Mouse (Mus musculus) CH12F3 (cell line): ENCODE measurements at regions not wholly inside any gene's neighbourhood (a gene's known extent, or its start where the extent isn't known, plus 50 kb on each side); places are given as distances from the start of the nearest gene placed in this dataset.
"Not testable (repeated sequence)": the region's sequence is repeated elsewhere in the genome, so short reads cannot be mapped to it uniquely, and the experiment has no call there.

ENCODE experiments used
- in situ Hi-C: fragments of 300-500 bp; cut with MboI; formaldehyde crosslinking; loops from 2 replicates; pipeline ENCODE4 v1.14.3; 2020; ENCODE audit warnings: low sequenced_read_pairs

DNA sequence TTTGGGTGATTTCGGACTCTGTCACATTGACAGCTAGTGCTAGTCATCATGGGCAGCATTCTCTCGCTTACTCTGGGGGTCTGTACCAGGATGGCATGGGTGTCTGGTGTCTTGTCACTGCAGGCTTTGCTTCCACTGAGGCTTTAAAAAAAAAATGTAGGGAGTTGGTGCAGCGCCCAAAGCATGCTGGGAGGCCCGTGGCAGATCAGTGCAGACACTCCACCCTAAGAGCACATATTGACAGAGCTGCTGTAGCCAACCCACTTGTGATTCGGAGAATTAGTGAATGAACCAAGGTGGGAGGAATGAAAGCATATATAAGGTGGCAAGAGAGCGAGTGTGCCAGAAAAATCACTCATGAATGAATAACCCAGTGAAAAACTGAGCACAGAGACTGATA is 436.8 kb downstream of the Ptpru start:
- in situ Hi-C loops, result no loop called here

DNA sequence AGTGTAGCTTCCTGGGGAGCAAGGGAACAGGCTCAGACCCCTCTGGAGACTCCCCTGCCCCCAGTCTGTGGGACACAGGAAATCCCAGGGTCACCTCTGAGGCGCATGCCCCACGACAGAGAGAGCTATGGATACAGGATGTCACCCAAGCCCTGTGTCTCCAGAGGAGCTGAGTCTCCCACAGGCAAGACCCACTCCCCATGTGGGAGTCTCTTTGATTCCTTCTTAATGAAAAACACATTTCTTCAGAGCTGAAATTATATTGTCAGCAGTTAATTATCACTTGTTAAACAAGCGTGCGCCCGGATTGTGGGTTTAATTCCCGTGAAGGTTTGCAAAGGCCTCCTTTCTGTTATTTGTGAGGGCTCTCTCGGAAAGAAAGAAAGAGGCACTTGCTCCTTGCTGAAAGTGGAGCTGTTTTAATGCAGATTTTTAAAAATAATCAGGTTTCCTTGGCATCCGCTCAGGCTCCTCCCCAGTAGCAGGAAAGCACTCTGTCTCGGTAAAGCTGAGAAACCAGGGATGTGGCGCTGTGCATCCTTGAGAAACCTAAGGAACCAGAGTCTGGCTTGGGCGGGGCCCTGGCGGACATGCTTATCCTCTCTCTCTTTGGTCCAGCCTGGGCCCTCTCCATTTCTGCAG is 432.6 kb downstream of the Ptpru start:
- in situ Hi-C loops, result no loop called here

DNA sequence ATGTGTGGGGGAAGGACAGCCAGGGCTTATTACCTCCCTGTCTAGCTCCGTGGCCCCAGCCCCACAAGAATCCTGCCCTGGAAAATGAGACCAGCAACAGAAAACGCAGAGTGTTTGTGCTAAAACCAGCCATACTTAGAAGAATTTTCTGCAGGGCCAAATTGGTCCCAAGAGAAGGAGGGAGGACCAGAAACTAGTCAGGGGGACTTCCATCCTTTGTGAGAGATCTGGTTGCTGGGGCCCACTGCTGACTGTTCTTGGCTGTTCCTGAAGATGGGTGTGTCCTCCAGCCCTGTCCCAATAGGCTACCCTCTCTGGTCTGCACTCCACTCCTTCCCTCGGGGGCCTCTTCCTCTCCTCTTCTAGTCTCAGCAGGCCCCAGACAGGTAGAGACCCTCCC is 430.6 kb downstream of the Ptpru start:
- in situ Hi-C loops, result no loop called here

DNA sequence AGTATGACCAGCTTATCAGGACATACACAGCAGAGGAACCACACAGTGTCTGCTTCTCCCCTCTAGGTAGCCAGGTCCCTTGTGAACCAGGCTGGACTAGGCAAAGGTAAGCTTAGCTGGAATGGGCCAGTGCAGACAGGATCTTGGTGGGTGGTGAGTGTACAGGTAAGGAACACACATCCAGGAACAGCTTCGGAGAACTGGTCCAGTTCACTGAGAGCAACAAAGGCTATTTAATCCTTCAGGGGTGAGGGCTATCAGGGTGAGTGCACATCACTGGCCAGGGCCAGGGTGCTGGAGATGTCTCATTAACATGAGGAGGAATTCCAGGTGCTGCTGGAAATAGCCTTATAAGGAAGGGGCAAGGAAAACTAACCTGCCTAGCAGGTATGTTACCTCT is 429.4 kb downstream of the Ptpru start:
- in situ Hi-C loops, result no loop called here

DNA sequence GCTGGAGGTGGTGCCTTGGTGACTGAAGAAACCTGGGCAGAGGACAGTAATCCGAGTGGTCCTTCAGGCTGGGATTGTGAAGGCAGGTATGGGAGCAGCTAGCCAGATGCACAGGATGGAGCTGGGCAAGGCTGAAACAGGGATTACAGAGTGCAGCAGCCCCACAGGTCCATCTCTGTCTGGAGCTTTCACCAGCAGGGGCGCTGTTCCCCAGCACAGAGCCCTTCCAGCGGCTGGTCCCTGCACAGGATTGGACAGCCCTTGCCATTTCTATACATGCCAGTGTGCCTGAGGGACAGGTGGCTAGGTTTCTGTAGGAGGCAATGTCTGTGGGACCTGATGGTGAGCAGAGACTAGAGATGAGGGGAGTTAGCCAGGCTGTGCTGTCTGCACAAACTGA is 428.3 kb downstream of the Ptpru start:
- in situ Hi-C loops, result no loop called here

DNA sequence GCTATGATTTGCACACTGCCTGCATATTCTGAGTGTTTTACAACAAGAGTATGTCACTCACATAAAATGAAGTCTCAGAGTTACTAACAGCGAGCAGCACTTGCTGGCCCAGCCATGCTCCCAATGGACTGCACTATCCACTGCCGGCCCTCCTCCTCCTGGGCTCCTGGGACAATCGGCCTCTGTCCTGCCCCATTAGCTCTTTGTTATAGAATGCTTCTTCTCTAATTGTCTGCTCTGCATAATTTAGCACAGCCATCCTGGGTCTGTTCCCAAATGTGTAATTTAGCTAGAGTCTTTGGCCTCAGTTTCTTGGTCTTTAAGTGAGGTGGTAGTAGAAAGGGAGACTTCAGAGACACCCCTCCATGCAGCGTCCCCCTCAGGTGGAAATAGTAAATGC is 426.2 kb downstream of the Ptpru start:
- in situ Hi-C loops, result no loop called here

DNA sequence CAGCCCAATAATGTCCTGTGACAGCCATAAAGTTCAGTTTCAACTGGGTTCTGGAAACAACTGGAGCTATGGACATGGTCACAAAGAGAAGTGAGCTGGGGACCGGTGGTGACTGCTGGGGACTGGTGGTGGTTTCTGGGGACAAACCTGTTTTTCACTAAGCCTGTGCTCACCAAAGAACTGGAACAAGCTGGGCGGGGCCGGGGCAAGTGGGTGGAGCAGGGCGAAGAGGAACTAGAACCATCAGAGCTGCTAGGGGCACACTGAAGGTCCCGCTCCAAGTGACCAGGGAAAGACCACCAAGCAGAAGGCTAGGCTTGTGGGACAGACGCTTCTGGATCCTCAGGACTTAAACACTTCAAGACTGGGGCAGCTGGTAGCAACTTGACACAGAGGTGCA is 424.7 kb downstream of the Ptpru start:
- in situ Hi-C loops, result no loop called here

DNA sequence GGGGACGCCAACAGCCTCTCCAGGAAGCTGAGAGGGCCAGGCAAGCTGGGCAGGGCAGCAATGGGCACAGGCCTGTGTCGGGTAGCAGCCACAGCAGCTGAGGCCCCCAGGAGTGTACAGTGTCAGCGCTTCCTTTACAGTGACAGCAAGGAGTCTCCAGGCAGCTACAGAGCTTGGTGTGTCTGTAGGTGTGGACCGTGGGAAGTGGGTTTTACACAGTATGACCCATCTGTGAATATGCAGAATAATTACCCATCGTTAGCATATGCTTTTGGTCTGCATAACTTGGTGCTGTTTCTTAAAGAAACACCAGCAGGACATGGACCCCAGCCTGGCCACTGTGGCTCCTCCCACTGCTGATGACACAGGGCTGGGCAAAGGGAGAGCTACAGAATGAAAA is 422.6 kb downstream of the Ptpru start:
- in situ Hi-C loops, result no loop called here

DNA sequence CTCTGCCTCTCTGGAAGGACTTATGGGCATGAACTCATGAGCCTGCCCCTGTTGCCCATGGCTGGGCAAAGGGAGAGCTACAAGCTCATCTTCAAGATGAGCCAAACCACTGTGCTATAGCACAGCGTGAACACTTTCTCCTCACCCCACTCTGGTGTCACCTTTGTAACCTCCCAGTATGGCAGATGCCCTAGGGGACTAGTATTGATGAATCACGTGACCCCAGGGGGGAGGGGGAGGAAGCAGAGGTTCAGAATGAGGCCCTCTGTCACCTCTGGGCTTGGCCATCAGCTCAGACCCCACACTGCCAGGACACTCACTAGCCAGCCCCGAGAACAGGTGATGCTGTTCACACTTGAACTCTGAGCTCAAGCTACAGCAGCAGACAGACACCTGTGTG is 421.9 kb downstream of the Ptpru start:
- in situ Hi-C loops, result no loop called here

DNA sequence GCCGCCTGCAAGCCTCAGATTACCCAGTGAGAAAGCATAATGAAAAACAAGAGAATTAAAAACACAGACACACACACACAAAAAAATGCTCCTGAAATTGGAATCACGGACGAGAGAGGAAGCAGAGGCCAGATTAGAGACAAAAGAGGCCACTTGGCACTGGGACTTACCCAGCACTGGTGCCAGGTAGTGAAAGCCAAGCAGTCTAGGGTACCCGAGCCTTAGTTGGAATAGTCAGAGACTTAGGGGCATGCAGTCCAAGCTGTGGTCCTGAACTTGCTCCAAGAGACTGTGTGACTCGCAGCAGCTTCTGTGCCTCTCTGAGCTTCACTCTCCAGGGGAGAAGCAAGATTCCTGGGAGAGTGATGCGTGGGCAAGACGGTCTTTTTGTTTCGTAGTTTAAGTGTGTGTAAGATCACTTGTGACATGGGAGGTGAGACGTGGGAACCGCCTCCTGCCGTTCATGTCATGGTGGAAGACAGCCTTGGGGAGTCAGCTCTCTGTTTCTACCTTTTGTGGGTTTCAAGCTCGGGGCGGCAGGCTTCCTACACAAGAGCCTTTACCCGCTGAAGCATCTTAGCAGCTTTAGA is 420.8 kb downstream of the Ptpru start:
- in situ Hi-C loops, result no loop called here

DNA sequence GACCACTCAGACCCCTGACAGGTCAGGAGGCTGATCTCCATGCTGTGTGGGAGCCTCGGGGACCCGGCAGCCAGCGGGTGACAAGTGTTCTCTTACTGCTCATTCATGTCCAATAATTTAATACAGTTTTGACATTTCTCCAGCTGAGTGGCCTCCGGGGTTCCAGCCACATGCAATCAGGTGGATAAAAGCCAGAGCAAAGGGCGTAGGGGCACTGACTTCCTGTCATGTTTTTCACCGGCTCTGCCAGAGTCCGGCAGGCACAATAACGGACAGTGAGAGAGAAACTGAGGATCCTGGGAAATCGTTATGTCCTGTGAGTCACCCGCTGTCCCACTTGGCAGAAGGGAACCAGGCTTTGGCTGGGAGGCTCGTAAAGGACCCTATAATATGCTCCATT is 412.8 kb downstream of the Ptpru start:
- in situ Hi-C loops, result no loop called here

DNA sequence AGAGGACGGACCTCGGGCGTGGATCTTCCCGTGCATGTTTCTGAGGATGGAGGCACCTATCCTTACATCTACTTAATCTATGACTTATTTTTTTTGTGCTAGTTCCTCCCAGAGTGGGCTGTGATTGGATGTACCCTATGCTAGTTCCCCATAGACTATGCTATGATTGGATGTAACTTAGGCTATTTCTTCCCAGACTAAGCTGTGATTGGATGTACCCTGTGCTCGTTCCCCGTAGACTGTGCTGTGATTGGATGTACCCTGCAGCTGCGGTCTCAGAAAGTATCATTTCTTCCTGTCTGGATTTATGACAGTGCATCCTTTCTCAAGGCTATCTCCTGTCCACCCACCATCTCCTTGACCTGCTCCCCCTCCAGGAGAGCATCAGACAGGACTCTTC is 410.2 kb downstream of the Ptpru start:
- in situ Hi-C loops, result no loop called here

DNA sequence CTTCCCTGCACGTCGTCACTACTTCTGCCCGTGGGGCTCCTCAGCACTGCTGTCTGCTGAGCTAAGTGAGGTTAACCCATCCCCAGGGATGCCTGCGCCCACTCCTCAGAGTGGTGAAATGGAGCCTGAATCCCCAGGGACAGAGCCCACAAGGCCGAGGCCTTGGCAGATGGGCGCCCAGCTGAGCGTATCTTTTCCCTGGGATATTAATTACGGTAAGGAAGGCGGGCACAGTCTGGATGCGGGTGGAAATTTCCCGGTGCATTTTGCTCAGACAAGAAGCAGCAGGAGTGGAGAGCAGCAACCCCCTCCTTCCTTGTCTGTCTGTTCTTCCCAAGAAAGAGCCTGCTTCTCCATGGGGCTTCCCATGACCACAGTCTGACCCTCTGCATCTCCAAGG is 408.7 kb downstream of the Ptpru start:
- in situ Hi-C loops, result no loop called here

DNA sequence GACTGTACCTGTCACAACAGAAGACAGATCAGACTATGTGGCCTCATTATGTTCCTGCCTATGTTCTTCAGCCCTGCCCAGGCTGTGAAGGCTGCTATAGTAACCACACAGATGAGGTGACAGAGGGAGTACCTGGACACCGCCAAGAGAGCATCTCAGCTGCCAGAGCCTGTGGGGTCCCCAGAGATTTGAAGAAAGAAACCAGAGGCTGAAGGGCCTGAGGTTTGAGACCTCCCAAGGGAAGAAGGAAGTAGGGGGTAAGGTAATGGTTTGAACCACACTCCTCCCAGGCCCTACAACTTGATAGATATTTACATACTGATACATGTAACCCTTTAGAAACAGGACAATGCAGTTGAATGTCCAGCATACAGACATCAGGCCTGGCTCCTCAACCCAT is 407.7 kb downstream of the Ptpru start:
- in situ Hi-C loops, result no loop called here

DNA sequence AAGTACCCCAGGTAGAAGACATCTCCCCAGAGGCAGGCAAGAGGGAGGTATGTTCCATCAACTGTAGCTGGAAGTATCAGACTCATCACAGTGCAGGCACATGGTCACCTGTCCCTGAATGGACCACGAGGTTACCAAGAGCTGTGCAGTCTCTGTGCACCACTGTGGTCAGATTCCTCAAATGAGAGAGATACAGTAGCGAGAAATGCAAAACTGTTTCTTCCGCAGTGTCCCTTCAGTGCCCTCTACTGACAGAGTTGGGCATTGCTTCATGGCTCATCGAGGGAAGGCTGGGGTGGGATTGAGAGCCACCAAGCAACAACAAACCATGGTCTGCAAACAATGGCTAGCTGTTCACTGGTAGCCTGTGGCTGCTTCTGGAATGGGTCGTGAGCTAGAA is 406.9 kb downstream of the Ptpru start:
- in situ Hi-C loops, result no loop called here

DNA sequence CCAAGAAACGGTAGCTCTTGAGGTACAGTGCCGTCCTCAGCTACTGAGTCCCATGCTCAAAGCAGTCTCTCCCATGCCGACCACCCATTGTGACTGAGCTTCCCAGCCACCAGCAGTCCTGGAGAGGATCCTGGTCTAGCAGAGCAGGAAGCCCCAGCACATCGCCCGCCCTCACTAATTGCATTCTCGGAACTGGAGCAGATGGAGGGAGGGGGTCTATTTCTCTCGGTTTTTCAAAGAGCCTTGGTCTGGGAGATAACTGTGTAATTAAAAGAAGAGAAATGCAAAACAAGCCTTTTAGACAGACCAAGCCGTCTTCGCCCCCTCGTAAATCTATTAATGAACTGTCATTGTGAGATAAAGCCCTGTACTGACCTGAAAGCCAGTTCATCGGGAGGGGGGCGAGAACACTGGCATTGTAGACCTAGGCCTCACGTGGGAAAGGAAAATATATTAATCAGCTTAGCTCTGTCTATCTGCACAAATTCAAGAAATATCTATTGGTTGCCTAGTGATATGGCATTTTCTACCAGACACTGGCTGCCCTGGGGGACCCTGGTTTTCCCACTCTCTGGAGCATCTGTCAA is 405.4 kb downstream of the Ptpru start:
- in situ Hi-C loops, result no loop called here

DNA sequence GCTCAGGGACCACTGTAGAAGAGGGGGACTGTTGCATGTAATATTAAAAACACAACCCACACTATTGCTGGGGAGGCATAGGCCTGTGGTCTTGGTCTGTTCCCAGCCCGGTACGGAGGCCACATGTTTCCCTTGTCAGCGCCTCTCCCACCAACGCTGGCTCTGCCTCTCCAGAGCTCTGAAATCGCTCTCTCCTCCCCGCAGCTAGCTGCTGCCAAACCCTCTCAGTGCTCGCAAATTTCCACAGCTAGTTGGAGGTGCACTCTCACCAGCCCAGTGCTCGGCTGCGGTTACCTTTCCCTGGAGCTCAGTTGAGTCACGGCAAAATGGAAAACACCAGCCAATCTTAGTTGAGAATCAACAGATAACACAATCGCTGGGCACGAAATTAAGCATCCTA is 402.9 kb downstream of the Ptpru start:
- in situ Hi-C loops, result no loop called here

DNA sequence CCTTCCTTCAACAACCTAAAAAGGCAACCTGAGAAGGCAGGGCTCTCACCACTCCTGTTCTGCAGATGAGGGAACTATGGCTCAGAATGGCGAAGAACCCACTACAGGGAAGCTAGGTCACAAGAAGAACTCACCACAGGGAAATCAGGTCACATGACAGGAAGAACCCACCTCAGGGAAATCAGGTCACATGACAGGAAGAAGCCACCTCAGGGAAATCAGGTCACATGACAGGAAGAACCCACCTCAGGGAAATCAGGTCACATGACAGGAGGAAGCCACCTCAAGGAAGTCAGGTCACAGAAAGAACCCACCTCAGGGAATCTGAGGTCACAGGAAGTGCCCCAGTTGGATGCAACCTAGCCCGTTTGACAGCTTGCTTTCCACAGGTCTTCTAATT is 399.7 kb downstream of the Ptpru start:
- in situ Hi-C loops, result no loop called here

DNA sequence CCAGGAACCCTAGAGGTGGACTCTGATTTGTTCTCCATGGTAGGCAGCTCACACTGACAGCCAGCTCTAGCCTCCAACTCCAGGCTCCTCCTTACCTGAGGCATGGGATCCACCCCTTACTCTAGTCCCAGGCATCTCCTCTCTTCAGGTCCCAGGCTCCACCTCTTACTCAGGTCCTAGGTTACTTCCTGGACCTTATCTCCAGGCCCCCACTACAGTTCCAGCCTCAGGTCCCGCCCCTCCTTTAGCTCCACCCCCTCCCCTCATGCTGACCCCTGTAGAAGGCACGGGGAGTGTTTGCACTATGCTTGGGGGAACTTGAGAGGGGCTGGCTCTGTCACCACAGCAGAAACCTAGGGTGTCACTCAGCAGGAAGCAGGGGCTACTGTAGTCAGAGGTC is 399.2 kb downstream of the Ptpru start:
- in situ Hi-C loops, result no loop called here

DNA sequence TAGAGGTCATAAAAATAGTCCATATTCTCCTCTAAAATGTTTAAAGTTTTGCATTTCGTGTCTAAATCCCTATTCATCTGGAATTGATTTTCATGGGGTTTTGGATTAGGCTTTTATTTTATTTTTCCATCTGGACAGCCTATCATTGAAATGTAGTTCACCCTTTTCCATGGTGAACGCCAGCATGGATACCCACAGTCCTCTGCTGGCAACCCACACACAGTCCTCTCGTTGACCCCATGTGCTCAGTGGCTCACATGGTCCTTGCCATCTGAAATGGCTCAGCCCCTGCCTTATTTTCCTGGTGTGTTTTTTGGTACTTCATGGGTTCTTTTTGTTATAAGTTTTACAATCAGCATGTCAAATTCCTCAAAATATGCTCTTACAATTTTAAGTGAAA is 397.2 kb downstream of the Ptpru start:
- in situ Hi-C loops, result no loop called here

DNA sequence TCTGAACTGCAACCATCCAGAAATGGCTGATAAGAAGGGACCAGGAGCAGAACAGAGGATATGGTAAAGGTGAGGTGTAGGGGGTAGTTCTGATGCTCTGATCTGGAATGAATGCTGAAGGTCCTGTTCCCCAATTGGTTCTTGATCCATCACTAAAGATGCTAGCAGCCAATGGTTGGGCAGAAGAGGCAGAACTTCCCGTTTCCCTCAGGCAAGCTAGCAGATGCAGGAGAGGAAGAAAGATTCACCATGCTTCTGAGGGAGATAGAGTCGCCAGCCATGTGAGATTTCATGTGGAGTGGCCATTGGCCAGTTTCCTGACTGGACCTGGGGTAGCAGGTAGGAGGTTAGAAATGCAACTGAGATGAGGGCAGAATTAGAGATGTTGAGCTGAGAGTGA is 394.6 kb downstream of the Ptpru start:
- in situ Hi-C loops, result no loop called here

DNA sequence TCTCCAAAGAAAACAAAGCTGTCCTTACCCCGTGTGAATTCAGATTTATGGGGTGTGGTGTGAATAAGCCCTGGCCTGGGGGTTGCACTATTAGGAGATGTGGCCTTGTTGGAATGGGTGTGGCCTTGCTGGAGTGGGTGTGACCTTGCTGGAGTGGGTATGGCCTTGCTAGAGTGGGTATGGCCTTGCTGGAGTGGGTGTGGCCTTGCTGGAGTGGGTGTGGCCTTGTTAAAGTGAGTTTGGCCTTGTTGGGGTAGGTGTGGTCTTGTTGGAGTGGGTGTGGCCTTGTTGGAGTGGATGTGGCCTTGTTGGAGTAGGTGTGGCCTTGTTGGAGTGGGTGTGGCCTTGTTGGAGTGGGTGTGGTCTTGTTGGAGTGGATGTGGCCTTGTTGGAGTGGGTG is 387.8 kb downstream of the Ptpru start:
- in situ Hi-C loops, result not testable (repeated sequence)

DNA sequence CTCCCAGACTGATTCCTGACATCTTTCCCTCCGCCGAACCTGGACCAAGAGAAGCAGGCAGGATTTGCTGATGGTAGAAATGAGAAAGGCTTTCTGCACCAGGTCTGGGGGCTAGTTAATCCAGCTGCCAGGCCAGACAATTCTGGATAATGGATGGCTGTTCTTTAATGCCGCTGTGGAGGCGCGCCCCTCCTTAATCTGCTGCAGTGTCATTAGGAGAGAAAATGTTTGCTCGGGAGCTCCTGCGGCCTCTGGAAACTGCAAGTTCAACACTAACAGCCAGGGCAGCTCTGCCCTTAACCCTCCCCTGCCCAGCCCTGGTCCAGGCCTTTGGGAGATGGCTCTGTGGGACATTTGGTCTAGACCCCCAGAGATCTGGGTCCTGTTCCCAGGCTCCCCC is 380.5 kb downstream of the Ptpru start:
- in situ Hi-C loops, result no loop called here
